Mouse (Mus musculus) kidney, embryonic 14.5 days (tissue): ENCODE data around the gene Hhex. TPM values are rescaled to one million over a fixed set of nuclear protein-coding genes. Genes with fewer than 3 reads are reported as not detected.

Experiments used
- ATAC-seq: fragments of 200-750 bp; cut with Nextera tagmentation; 2 replicates; pipeline ENCODE4 v1.8.0; 2017; ENCODE audit warnings: moderate number of reproducible peaks, mild to moderate bottlenecking, moderate TSS enrichment, moderate library complexity; ENCODE audit not compliant: low FRiP score, low TSS enrichment
- H3K27ac ChIP-seq: fragments of 300-500 bp; sonication (generic); 2 replicates; pipeline ENCODE4 v1.5.1; 2014; ENCODE audit warnings: low read depth, mild to moderate bottlenecking, low read length, moderate library complexity, mixed read lengths
- H3K27me3 ChIP-seq: fragments of 300-500 bp; sonication (generic); 2 replicates; pipeline ENCODE4 v1.6.1; 2014; ENCODE audit warnings: mild to moderate bottlenecking, low read length; ENCODE audit not compliant: control insufficient read depth, insufficient read depth
- H3K36me3 ChIP-seq: fragments of 300-500 bp; sonication (generic); 2 replicates; pipeline ENCODE4 v1.6.1; 2014; ENCODE audit warnings: low read length, mixed read lengths; ENCODE audit not compliant: control insufficient read depth, insufficient read depth
- H3K4me1 ChIP-seq: fragments of 300-500 bp; sonication (generic); 2 replicates; pipeline ENCODE4 v1.6.1; 2014; ENCODE audit warnings: low read length, mixed read lengths; ENCODE audit not compliant: control insufficient read depth, insufficient read depth
- H3K4me2 ChIP-seq: fragments of 300-500 bp; sonication (generic); replicated peaks from 2 replicates; pipeline ENCODE4 v1.6.1; 2014; ENCODE audit warnings: low read depth, mild to moderate bottlenecking, low read length
- H3K4me3 ChIP-seq: fragments of 300-500 bp; sonication (generic); 2 replicates; pipeline ENCODE4 v1.5.1; 2014; ENCODE audit warnings: mild to moderate bottlenecking, low read length
- H3K9ac ChIP-seq: fragments of 300-500 bp; sonication (generic); 2 replicates; pipeline ENCODE4 v1.6.1; 2014; ENCODE audit warnings: low read depth, mild to moderate bottlenecking, low read length, moderate library complexity
- H3K9me3 ChIP-seq: fragments of 300-500 bp; sonication (generic); 2 replicates; pipeline ENCODE4 v1.6.1; 2016; ENCODE audit warnings: low read length; ENCODE audit not compliant: control insufficient read depth
- WGBS: fragments of 180-500 bp; shearing (Covaris S2); extraction: QIAGEN DNeasy Blood & Tissue Kit; methylation state at CpG from one replicate; pipeline ENCODE4 v1.1.7; 2014; 5-methylcytosine and 5-hydroxymethylcytosine counted together
- polyA plus RNA-seq: library from polyadenylated mRNA; unstranded; fragments of >200 nt; fragmentation: Nextera tagmentation; extraction: Ambion mirVana; gene quantifications from 2 replicates; pipeline ENCODE4 v1.2.1, GENCODE M21; 2014

Gene Hhex
- polyA plus RNA-seq, 1 experiment from 2014 or later = 11.5 TPM

DNA sequence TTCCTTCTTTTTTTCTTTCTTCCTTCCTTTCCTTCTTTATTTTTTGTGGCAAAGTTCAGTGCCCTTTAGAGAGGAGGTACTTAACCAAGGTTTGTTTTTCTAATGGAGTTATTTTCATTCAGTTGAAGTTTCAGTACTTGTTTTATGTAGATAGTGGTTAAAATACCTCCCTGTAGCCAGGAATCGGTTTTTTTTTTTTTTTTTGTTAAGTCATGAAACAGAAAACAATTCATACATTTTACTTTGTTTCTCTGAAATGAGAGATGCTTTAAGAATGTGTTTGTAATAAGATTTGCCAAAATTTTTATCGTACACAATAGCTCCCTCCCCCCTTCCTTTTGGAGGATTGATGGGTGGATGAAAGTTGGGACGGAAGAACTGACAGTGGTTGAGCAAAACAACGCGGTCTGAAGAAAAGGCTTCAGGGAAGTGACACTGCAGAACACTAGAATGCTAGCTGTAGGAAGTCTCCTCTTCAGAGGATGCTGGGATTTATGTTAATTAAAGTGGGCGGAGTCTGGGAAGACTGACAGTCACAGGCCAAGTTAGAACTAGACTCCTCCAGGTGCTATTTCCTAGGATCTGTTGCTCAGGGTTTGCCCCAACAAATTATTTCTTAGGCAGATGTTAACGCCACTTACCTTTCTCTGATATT, 54.1 kb downstream of the Hhex start:
- H3K9ac ChIP-seq = no peak overlapping the region
- no peaks in the 10 kb centered on the region for H3K9me3 ChIP-seq
- no peak overlapping the region for H3K4me3 ChIP-seq
- H3K27ac ChIP-seq = no peak overlapping the region
- no peaks in the 10 kb centered on the region for H3K4me1 ChIP-seq
- H3K36me3 ChIP-seq = no peaks in the 10 kb centered on the region
- ATAC-seq = no peak
- WGBS = 61% methylated on average over 7 of the region's 7 CpGs
- H3K4me2 ChIP-seq = no peak overlapping the region
- no peaks in the 10 kb centered on the region for H3K27me3 ChIP-seq

Other genes with a start within 250 kb of the Hhex start
- 98.4 and 119 TPM in 2 replicates for gene March5, start 227.3 kb upstream of the Hhex start, polyA plus RNA-seq
- 0.83 and 1.0 TPM in 2 replicates for gene Cpeb3, start 226.2 kb upstream of the Hhex start, polyA plus RNA-seq
- 30.4 and 74.9 TPM in 2 replicates for gene Ide, start 97.0 kb upstream of the Hhex start, polyA plus RNA-seq
- gene Kif11, start 58.4 kb upstream of the Hhex start, polyA plus RNA-seq = 49.4 and 79.4 TPM in 2 replicates
- 14.2 and 26.8 TPM in 2 replicates for gene Exoc6, start 115.6 kb downstream of the Hhex start, polyA plus RNA-seq